Mouse (Mus musculus): ENCODE measurements around the gene Gbp9.
"Not testable (repeated sequence)": the region's sequence is repeated elsewhere in the genome, so short reads cannot be mapped to it uniquely, and the experiment has no call there.

Gbp9 gene

DNA sequence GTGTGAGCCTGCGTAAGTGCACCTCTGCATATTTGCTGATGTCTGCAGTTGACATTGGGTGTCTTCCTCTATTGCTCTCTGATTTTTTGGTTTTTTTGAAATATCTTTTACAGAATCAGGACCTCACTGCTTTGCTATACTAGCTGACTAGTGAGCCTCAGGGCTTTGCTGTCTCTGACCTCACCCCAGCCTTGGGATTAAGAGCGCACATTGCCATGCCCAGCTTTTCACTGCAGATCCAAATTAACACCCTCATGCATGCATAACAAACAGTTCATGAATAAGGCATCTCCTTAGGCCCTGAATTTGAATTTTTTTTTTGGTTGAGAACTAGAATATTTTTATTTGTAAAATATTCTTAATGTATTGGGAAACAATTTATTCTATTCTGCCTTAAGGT, 84.1 kb downstream of the Gbp9 start:
- no peak for DNase-seq (ENCODE audit: low spot score)

DNA sequence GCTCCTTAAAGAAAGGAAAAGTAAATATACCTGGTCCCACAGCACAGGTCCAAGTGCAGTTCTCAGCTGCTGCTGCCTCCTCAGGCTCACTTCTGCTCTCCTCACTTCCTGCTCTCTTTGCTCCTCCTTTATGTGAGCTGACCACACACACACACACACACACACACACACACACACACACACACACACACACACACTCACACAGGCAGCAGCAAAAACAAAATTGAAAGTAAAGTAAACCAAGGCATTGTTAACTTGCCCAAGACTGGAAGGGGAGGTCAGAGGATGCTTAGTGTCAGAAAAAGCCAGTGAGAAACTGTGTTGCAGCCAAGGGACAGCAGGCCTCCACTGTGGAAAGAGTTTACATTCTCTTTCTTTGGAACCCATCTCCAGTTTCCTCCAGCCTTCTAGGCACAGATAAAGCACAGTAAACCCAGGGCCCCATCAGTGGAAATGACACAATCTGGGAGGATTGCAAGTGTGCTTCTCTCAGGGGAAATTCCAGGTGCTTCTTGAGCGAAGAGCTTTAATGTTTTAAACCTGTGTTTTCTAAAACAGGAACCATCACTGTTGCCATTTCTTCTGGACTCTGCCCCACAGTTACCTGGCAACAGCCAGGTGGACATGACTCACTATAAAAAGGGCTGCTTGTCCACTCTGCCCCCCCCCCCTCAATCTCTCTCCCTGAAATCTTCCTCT, 85.7 kb downstream of the Gbp9 start:
- DNase-seq (ENCODE audit: low spot score), result not testable (repeated sequence)

DNA sequence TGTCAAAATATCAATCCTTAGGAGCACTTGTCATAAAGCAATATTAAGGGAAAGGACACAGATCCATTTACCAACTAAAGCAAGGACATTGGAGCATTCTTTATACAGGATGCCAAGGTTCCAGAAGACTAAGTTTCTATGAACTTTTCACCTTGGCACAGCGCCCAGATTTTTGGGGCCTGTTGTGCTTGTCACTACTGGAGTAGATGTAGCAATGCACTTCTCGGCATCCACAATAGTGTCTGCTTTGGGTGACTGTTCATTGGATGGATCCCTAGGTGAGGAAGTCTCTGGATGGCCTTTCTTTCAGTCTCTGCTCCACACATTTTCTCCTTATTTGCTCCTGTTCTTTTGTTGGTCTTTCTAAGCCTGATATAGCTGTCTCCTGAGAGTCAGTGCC, 107.0 kb downstream of the Gbp9 start:
- no peak for DNase-seq (ENCODE audit: low spot score)

Measured in spleen, adult 12 weeks (tissue).